Mouse (Mus musculus): ENCODE data around the gene Olfr1179.
"Not testable (repeated sequence)": the region's sequence is repeated elsewhere in the genome, so short reads cannot be mapped to it uniquely, and the experiment has no call there.

Olfr1179 gene

GRCm38 (mm10) chr2:88406353-88406752 is at the start of gene Olfr1179:
Gene Olfr1179 (minus strand): TSS chr2:88406453.
- no peak for DNase-seq (ENCODE audit: low spot score in 2 of 2)

- not testable (repeated sequence) for DNase-seq (ENCODE audit: low spot score in 2 of 2)
Measured at GRCm38 (mm10) chr2:88454567-88454966, 48.3 kb upstream of the Olfr1179 start, which contains the start of gene Olfr1183. Gene Olfr1183 (plus strand): TSS chr2:88454867.

GRCm38 (mm10) chr2:88449031-88449430 is 42.8 kb upstream of the Olfr1179 start, which contains the start of gene Gm13757:
Gene Gm13757 (minus strand): TSS chr2:88449131.
- DNase-seq (ENCODE audit: low spot score in 2 of 2), result no peak

GRCm38 (mm10) chr2:88426071-88426470 is 19.8 kb upstream of the Olfr1179 start, which contains the start of gene Olfr1181:
Gene Olfr1181 (minus strand): TSS chr2:88426171.
- DNase-seq (ENCODE audit: low spot score in 2 of 2), result no peak

GRCm38 (mm10) chr2:88419051-88419450 is 12.8 kb upstream of the Olfr1179 start, which contains the start of gene Olfr1180:
Gene Olfr1180 (minus strand): TSS chr2:88419151.
- DNase-seq (ENCODE audit: low spot score in 2 of 2), result no peak

GRCm38 (mm10) chr2:88386762-88387161 is 19.5 kb downstream of the Olfr1179 start, which contains the start of gene Olfr1178:
Gene Olfr1178 (plus strand): TSS chr2:88387062.
- no peak for DNase-seq (ENCODE audit: low spot score in 2 of 2)

- no peak for DNase-seq (ENCODE audit: low spot score in 2 of 2)
Measured at GRCm38 (mm10) chr2:88356304-88356703, 49.9 kb downstream of the Olfr1179 start.
